Mouse (Mus musculus): Measurements from ENCODE around the gene Tmem178. TPM values are rescaled to one million over a fixed set of nuclear protein-coding genes. Genes with fewer than 3 reads are reported as not detected.

The Tmem178 gene
- polyA plus RNA-seq, 1 experiment from 2014 or later: 43.4 TPM

- Histone ChIP-seq H3K27ac (ENCODE audit: low read depth, low read length) (no peak overlapping the region), H3K36me3 (ENCODE audit: control insufficient read depth, insufficient read depth, low read length) (no peaks in the 10 kb centered on the region), H3K9me3 (replicated peaks; ENCODE audit: control insufficient read depth, low read length) (no peaks in the 10 kb centered on the region), H3K4me1 (ENCODE audit: control insufficient read depth, insufficient read depth, low read length) (no peaks in the 10 kb centered on the region), H3K9ac (ENCODE audit: low read length) (no peak overlapping the region), H3K4me3 (ENCODE audit: low read depth, low read length) (no peak overlapping the region), H3K4me2 (ENCODE audit: low read length) (no peak overlapping the region), H3K27me3 (replicated peaks; ENCODE audit: control insufficient read depth, insufficient read depth, low read length) (no peaks in the 10 kb centered on the region)
- 93% methylated on average over 2 of the region's 2 CpGs for WGBS
- ATAC-seq: no peak
- DNase-seq (ENCODE audit: low spot score): no peak
Measured at GRCm38 (mm10) chr17:80915666-80916065, 28.8 kb upstream of the Tmem178 start.

- H3K27ac ChIP-seq (ENCODE audit: low read depth, low read length): no peak overlapping the region
- no peak overlapping the region for H3K4me3 ChIP-seq (ENCODE audit: low read depth, low read length)
- peaks cover 7% of the 10 kb centered on the region for H3K4me1 ChIP-seq (ENCODE audit: control insufficient read depth, insufficient read depth, low read length)
- no peak for DNase-seq (ENCODE audit: low spot score)
- H3K27me3 ChIP-seq (replicated peaks; ENCODE audit: control insufficient read depth, insufficient read depth, low read length): no peaks in the 10 kb centered on the region
- no peak overlapping the region for H3K9ac ChIP-seq (ENCODE audit: low read length)
- no peak overlapping the region for H3K4me2 ChIP-seq (ENCODE audit: low read length)
- ATAC-seq: no peak
- H3K9me3 ChIP-seq (replicated peaks; ENCODE audit: control insufficient read depth, low read length): no peaks in the 10 kb centered on the region
- H3K36me3 ChIP-seq (ENCODE audit: control insufficient read depth, insufficient read depth, low read length): no peaks in the 10 kb centered on the region
Measured at GRCm38 (mm10) chr17:80919261-80919660, 25.2 kb upstream of the Tmem178 start.

- Histone ChIP-seq H3K4me2 (ENCODE audit: low read length) (0 out of 2 replicates have a peak overlapping the region, but pooled peaks have one; percentile 12), H3K36me3 (ENCODE audit: control insufficient read depth, insufficient read depth, low read length) (no peaks in the 10 kb centered on the region), H3K9me3 (replicated peaks; ENCODE audit: control insufficient read depth, low read length) (no peaks in the 10 kb centered on the region), H3K27ac (ENCODE audit: low read depth, low read length) (0 out of 2 replicates have a peak overlapping the region, but pooled peaks have one; percentile 27), H3K4me1 (ENCODE audit: control insufficient read depth, insufficient read depth, low read length) (peaks cover 7% of the 10 kb centered on the region), H3K4me3 (ENCODE audit: low read depth, low read length) (no peak overlapping the region), H3K27me3 (replicated peaks; ENCODE audit: control insufficient read depth, insufficient read depth, low read length) (no peaks in the 10 kb centered on the region), H3K9ac (ENCODE audit: low read length) (no peak overlapping the region)
- ATAC-seq (peak; percentile 86), DNase-seq (ENCODE audit: low spot score) (peak; percentile 83)
- 44% methylated on average over 10 of the region's 10 CpGs for WGBS
Measured at GRCm38 (mm10) chr17:80921286-80922134, 22.9 kb upstream of the Tmem178 start.

GRCm38 (mm10) chr17:80925554-80925953 is 18.9 kb upstream of the Tmem178 start:
- H3K9me3 ChIP-seq (replicated peaks; ENCODE audit: control insufficient read depth, low read length): no peaks in the 10 kb centered on the region
- DNase-seq (ENCODE audit: low spot score) (no peak), ATAC-seq (no peak)
- H3K36me3 ChIP-seq (ENCODE audit: control insufficient read depth, insufficient read depth, low read length): no peaks in the 10 kb centered on the region
- no peak overlapping the region for H3K4me2 ChIP-seq (ENCODE audit: low read length)
- H3K4me3 ChIP-seq (ENCODE audit: low read depth, low read length): no peak overlapping the region
- H3K9ac ChIP-seq (ENCODE audit: low read length): no peak overlapping the region
- no peak overlapping the region for H3K27ac ChIP-seq (ENCODE audit: low read depth, low read length)
- 92% methylated on average over 3 of the region's 3 CpGs for WGBS
- H3K27me3 ChIP-seq (replicated peaks; ENCODE audit: control insufficient read depth, insufficient read depth, low read length): no peaks in the 10 kb centered on the region
- H3K4me1 ChIP-seq (ENCODE audit: control insufficient read depth, insufficient read depth, low read length): peaks cover 7% of the 10 kb centered on the region

- H3K9ac ChIP-seq (ENCODE audit: low read length): no peak overlapping the region
- H3K4me3 ChIP-seq (ENCODE audit: low read depth, low read length): no peak overlapping the region
- H3K9me3 ChIP-seq (replicated peaks; ENCODE audit: control insufficient read depth, low read length): no peaks in the 10 kb centered on the region
- 86% methylated on average over 2 of the region's 2 CpGs for WGBS
- no peak overlapping the region for H3K4me2 ChIP-seq (ENCODE audit: low read length)
- H3K4me1 ChIP-seq (ENCODE audit: control insufficient read depth, insufficient read depth, low read length): no peaks in the 10 kb centered on the region
- ATAC-seq (no peak), DNase-seq (ENCODE audit: low spot score) (no peak)
- no peak overlapping the region for H3K27ac ChIP-seq (ENCODE audit: low read depth, low read length)
- H3K36me3 ChIP-seq (ENCODE audit: control insufficient read depth, insufficient read depth, low read length): no peaks in the 10 kb centered on the region
- H3K27me3 ChIP-seq (replicated peaks; ENCODE audit: control insufficient read depth, insufficient read depth, low read length): no peaks in the 10 kb centered on the region
Measured at GRCm38 (mm10) chr17:80927151-80927550, 17.3 kb upstream of the Tmem178 start.

- DNase-seq (ENCODE audit: low spot score) (no peak), ATAC-seq (no peak)
- no peak overlapping the region for H3K4me3 ChIP-seq (ENCODE audit: low read depth, low read length)
- no peaks in the 10 kb centered on the region for H3K36me3 ChIP-seq (ENCODE audit: control insufficient read depth, insufficient read depth, low read length)
- H3K9me3 ChIP-seq (replicated peaks; ENCODE audit: control insufficient read depth, low read length): no peaks in the 10 kb centered on the region
- 87% methylated on average over 3 of the region's 3 CpGs for WGBS
- H3K27ac ChIP-seq (ENCODE audit: low read depth, low read length): no peak overlapping the region
- H3K4me2 ChIP-seq (ENCODE audit: low read length): no peak overlapping the region
- no peak overlapping the region for H3K9ac ChIP-seq (ENCODE audit: low read length)
- no peaks in the 10 kb centered on the region for H3K4me1 ChIP-seq (ENCODE audit: control insufficient read depth, insufficient read depth, low read length)
- no peaks in the 10 kb centered on the region for H3K27me3 ChIP-seq (replicated peaks; ENCODE audit: control insufficient read depth, insufficient read depth, low read length)
Measured at GRCm38 (mm10) chr17:80932716-80933115, 11.7 kb upstream of the Tmem178 start.

GRCm38 (mm10) chr17:80933401-80934029 is 10.9 kb upstream of the Tmem178 start:
- no peaks in the 10 kb centered on the region for H3K4me1 ChIP-seq (ENCODE audit: control insufficient read depth, insufficient read depth, low read length)
- H3K4me2 ChIP-seq (ENCODE audit: low read length): no peak overlapping the region
- H3K36me3 ChIP-seq (ENCODE audit: control insufficient read depth, insufficient read depth, low read length): no peaks in the 10 kb centered on the region
- 81% methylated on average over 11 of the region's 11 CpGs for WGBS
- no peaks in the 10 kb centered on the region for H3K27me3 ChIP-seq (replicated peaks; ENCODE audit: control insufficient read depth, insufficient read depth, low read length)
- DNase-seq (ENCODE audit: low spot score) (no peak), ATAC-seq (no peak)
- no peaks in the 10 kb centered on the region for H3K9me3 ChIP-seq (replicated peaks; ENCODE audit: control insufficient read depth, low read length)
- no peak overlapping the region for H3K4me3 ChIP-seq (ENCODE audit: low read depth, low read length)
- no peak overlapping the region for H3K9ac ChIP-seq (ENCODE audit: low read length)
- H3K27ac ChIP-seq (ENCODE audit: low read depth, low read length): no peak overlapping the region

GRCm38 (mm10) chr17:80935807-80936519 is 8.5 kb upstream of the Tmem178 start:
- no peak overlapping the region for H3K4me3 ChIP-seq (ENCODE audit: low read depth, low read length)
- no peaks in the 10 kb centered on the region for H3K4me1 ChIP-seq (ENCODE audit: control insufficient read depth, insufficient read depth, low read length)
- H3K4me2 ChIP-seq (ENCODE audit: low read length): no peak overlapping the region
- ATAC-seq (no peak), DNase-seq (ENCODE audit: low spot score) (no peak)
- no peak overlapping the region for H3K9ac ChIP-seq (ENCODE audit: low read length)
- 74% methylated on average over 10 of the region's 10 CpGs for WGBS
- no peaks in the 10 kb centered on the region for H3K36me3 ChIP-seq (ENCODE audit: control insufficient read depth, insufficient read depth, low read length)
- H3K9me3 ChIP-seq (replicated peaks; ENCODE audit: control insufficient read depth, low read length): no peaks in the 10 kb centered on the region
- H3K27me3 ChIP-seq (replicated peaks; ENCODE audit: control insufficient read depth, insufficient read depth, low read length): no peaks in the 10 kb centered on the region
- no peak overlapping the region for H3K27ac ChIP-seq (ENCODE audit: low read depth, low read length)

Measured in forebrain, embryonic 14.5 days (tissue).